Mouse (Mus musculus) liver, postnatal 0 days (tissue): ENCODE results near the gene Senp3. TPM values are rescaled to one million over a fixed set of nuclear protein-coding genes. Genes with fewer than 3 reads are reported as not detected.

Experiments used
- ATAC-seq: fragments of 200-750 bp; cut with Nextera tagmentation; 2 replicates; pipeline ENCODE4 v1.8.0; 2017; ENCODE audit warnings: mild to moderate bottlenecking, moderate library complexity
- DNase-seq: peaks from one replicate; pipeline ENCODE4 v3.0.0-alpha.2; 2016
- H3K27ac ChIP-seq: fragments of 300-500 bp; sonication (generic); 2 replicates; pipeline ENCODE4 v1.5.1; 2014; ENCODE audit warnings: antibody characterized with exemption, moderate library complexity, mild to moderate bottlenecking, low read depth
- H3K27me3 ChIP-seq: fragments of 300-500 bp; sonication (generic); 2 replicates; pipeline ENCODE4 v1.6.1; 2014; ENCODE audit warnings: low read length, control low read depth, mixed read lengths; ENCODE audit not compliant: insufficient read depth
- H3K36me3 ChIP-seq: fragments of 300-500 bp; sonication (generic); replicated peaks from 2 replicates; pipeline ENCODE4 v1.6.1; 2014; ENCODE audit warnings: mild to moderate bottlenecking, control low read depth, low read length, moderate library complexity, mixed read lengths; ENCODE audit not compliant: insufficient read depth
- H3K4me1 ChIP-seq: fragments of 300-500 bp; sonication (generic); 2 replicates; pipeline ENCODE4 v1.6.1; 2014; ENCODE audit warnings: antibody characterized with exemption, mild to moderate bottlenecking, control low read depth; ENCODE audit not compliant: insufficient read depth
- H3K4me2 ChIP-seq: fragments of 300-500 bp; sonication (generic); 2 replicates; pipeline ENCODE4 v1.6.1; 2014; ENCODE audit warnings: low read depth, mild to moderate bottlenecking, low read length, moderate library complexity, mixed read lengths
- H3K4me3 ChIP-seq: fragments of 300-500 bp; sonication (generic); 2 replicates; pipeline ENCODE4 v1.5.1; 2014; ENCODE audit warnings: low read depth, low read length
- H3K9ac ChIP-seq: fragments of 300-500 bp; sonication (generic); replicated peaks from 2 replicates; pipeline ENCODE4 v1.6.1; 2014; ENCODE audit warnings: mild to moderate bottlenecking, moderate library complexity
- H3K9me3 ChIP-seq: fragments of 300-500 bp; sonication (generic); 2 replicates; pipeline ENCODE4 v1.6.1; 2016; ENCODE audit warnings: mild to moderate bottlenecking, control low read depth, low read length, mixed read lengths
- CTCF ChIP-seq: sonication (generic); IDR thresholded peaks from 2 replicates; pipeline ENCODE4 v1.5.1; 2016; ENCODE audit warnings: antibody characterized with exemption, low read depth
- EP300 ChIP-seq: IDR thresholded peaks from 2 replicates; pipeline ENCODE4 v1.6.1; 2016; ENCODE audit warnings: antibody characterized with exemption, low read depth, mild to moderate bottlenecking
- WGBS: fragments of 180-500 bp; shearing (Covaris S2); extraction: QIAGEN DNeasy Blood & Tissue Kit; methylation state at CpG from one replicate; pipeline ENCODE4 v1.1.7; 2014; ENCODE audit not compliant: insufficient replicate concordance; 5-methylcytosine and 5-hydroxymethylcytosine counted together
- polyA plus RNA-seq: library from polyadenylated mRNA; unstranded; fragments of >200 nt; fragmentation: Nextera tagmentation; extraction: Ambion mirVana; gene quantifications from 2 replicates; pipeline ENCODE4 v1.2.1, GENCODE M21; 2015

Senp3 gene
- polyA plus RNA-seq, 1 experiment from 2014 or later, result 14.5 TPM

DNA sequence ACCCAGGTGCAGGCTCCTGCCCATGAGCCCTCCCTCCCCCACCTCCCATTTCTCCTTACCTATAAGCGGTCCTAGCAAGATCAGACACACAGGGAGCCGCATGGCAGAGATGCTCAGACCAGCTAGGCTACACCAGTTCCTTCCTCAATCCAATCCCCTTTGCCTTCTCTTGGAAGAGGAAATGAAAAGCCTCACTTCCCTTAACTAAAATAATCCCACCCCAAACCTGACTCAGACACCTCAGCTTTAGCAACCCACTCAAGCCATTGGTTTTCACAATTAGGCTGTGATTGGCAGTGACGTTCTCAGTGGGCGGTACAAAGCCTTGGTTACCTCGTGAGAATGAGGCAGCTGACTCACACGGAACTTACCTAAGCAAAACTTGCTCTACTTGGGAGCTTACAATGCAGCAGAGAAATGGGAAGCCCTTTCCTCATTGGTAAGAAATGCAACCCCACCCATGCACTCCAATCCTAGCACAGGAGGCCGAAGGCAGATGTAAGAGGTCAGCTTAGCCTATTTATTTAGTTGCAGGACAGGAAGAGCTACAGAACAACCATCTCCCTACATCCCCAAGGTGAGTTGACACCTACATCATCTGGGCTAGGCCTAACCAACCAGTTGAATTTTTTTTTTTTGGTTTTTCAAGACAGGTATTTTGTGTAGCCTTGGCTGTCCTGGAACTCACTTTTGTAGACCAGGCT, 15.8 kb downstream of the Senp3 start, which contains the start of gene Cd68:
Cd68 (minus strand) TSS at position 193 of the 704 bp plus-strand sequence.
- Histone ChIP-seq H3K4me2 (peak within 1 kb of the TSS; percentile 14), H3K27ac (peak within 1 kb of the TSS; percentile 97), H3K4me1 (peaks cover 34% of the 10 kb centered on the region), H3K4me3 (no peak within 1 kb of the TSS), H3K9me3 (no peaks in the 10 kb centered on the region), H3K27me3 (no peaks in the 10 kb centered on the region), H3K9ac (no peak within 1 kb of the TSS; the same call in 1 of the 2 replicates), H3K36me3 (peaks cover 55% of the 10 kb centered on the region)
- TF ChIP-seq CTCF, result no peak
- TF ChIP-seq EP300, result peak; percentile 55
- peak; percentile 11 for ATAC-seq
- WGBS, result 32% methylated on average over 7 of the region's 7 CpGs
- peak; percentile 73 for DNase-seq

DNA sequence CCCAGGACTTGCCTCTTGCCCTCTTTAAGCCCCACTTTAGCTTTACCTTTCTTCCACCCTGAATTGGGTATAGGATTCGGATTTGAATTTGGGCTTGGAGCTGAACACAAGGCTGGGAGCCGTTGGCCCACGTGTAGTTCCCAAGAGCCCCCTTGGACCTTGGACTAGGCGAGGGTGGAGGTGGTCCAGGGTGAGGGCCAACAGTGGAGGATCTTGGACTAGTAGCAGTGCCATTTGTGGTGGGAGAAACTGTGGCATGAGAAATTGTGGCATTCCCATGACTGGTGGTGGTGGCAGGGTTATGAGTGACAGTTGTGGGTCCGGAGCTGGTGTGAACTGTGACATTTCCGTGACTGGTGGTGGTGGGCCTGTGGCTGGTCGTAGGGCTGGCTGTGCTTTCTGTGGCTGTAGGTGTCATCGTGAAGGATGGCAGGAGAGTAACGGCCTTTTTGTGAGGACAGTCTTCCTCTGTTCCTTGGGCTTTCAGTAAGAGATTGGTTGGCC, 16.4 kb downstream of the Senp3 start:
- Histone ChIP-seq H3K9me3 (no peaks in the 10 kb centered on the region), H3K4me3 (no peak overlapping the region), H3K27ac (peak overlapping the region; percentile 97), H3K4me1 (peaks cover 37% of the 10 kb centered on the region), H3K36me3 (peaks cover 50% of the 10 kb centered on the region), H3K4me2 (peak overlapping the region; percentile 14), H3K9ac (no peak overlapping the region), H3K27me3 (no peaks in the 10 kb centered on the region)
- no peak for TF ChIP-seq CTCF
- TF ChIP-seq EP300, result no peak
- ATAC-seq (no peak), DNase-seq (no peak)
- 68% methylated on average over 9 of the region's 9 CpGs for WGBS

DNA sequence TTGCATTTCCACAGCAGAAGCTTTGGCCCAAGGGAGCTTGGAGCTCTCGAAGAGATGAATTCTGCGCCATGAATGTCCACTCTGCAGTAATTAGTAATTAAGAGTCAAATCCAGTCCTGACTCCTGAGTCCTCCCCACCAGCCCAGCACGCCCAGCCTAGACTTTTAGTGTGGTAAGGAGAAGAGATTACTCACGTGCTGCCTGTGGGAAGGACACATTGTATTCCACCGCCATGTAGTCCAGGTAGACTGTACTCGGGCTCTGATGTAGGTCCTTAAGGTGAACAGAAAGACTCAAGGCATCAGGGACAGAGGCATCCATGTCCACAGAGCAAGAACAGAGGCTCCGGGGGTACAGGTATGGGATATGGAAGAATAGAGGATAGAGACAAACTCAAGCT, 17.0 kb downstream of the Senp3 start:
- DNase-seq (no peak), ATAC-seq (no peak)
- Histone ChIP-seq H3K9ac (no peak overlapping the region; the same call in 1 of the 2 replicates), H3K4me1 (peaks cover 33% of the 10 kb centered on the region), H3K4me2 (peak overlapping the region; percentile 14), H3K9me3 (no peaks in the 10 kb centered on the region), H3K27ac (peak overlapping the region; percentile 97), H3K4me3 (no peak overlapping the region), H3K36me3 (peaks cover 43% of the 10 kb centered on the region), H3K27me3 (no peaks in the 10 kb centered on the region)
- no peak for TF ChIP-seq CTCF
- TF ChIP-seq EP300, result no peak
- WGBS, result 88% methylated on average over 7 of the region's 7 CpGs

DNA sequence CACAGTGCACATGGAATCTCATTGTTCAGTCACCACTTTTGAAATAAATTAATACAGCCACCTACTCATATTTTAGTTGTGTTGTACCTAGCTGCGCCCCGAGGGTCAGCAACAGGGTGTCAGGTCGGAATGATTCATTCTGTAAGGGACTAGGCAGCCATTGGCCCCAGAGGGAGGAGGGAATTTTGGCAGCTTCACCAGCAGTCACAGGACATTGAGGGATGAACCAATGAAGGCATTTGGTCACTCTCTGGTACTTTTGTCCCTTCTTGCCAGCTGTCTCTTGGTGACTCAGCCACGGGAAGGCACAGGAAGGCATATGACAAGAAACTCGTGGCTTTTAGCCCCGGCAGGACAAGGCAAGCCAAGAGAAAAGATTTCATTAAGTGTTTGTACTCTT, 18.1 kb downstream of the Senp3 start:
- no peak overlapping the region for H3K4me2 ChIP-seq
- 66% methylated on average over 6 of the region's 6 CpGs for WGBS
- no peak for DNase-seq
- no peak overlapping the region for H3K9ac ChIP-seq
- no peak overlapping the region for H3K4me3 ChIP-seq
- no peak for TF ChIP-seq CTCF
- TF ChIP-seq EP300, result no peak
- ATAC-seq, result no peak
- peaks cover 36% of the 10 kb centered on the region for H3K36me3 ChIP-seq
- H3K27me3 ChIP-seq, result no peaks in the 10 kb centered on the region
- H3K27ac ChIP-seq, result peak overlapping the region; percentile 97
- H3K9me3 ChIP-seq, result no peaks in the 10 kb centered on the region
- H3K4me1 ChIP-seq, result peaks cover 25% of the 10 kb centered on the region

DNA sequence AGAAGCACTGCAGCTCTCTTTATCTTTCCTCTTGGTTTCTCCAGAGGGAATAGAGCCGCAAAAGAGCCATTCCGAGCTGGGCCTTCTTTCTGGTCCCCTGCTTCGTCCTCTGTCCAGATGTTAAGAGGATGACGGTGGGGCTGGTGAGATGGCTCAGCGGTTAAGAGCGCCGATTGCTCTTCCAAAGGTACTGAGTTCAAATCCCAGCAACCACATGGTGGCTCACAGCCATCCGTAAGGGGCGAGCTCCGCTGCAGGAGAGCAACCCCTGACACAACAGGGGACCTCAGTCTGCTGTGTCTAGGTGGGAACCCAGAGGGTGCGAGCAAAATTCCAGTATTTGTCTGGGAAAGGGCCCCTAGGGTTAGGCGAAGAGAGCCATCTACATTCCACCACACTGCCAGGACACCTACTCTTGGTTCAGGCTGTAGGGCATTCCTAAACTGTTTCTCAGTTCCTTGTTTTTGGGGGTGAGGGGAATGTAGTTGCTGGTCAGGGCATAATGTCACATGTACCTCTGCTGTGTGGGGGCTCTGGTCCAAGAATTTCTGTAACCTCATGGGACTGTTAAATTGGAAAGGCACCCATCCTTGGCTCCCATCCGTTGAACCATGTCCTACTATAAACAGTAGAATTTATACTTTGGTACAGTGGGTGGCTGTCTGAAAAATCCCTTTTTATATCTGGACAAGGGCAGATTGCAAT, 18.8 kb downstream of the Senp3 start:
- peaks cover 25% of the 10 kb centered on the region for H3K4me1 ChIP-seq
- H3K27me3 ChIP-seq, result no peaks in the 10 kb centered on the region

More for the DNA sequence above, 18.8 kb downstream of the Senp3 start:
- ATAC-seq (no peak), DNase-seq (no peak)
- Histone ChIP-seq H3K9ac (peak overlapping the region; percentile 57), H3K36me3 (peaks cover 35% of the 10 kb centered on the region), H3K9me3 (no peaks in the 10 kb centered on the region), H3K4me2 (peak overlapping the region; percentile 66), H3K4me3 (peak overlapping the region; percentile 53), H3K27ac (peak overlapping the region; percentile 97)
- TF ChIP-seq CTCF (no peak), EP300 (no peak)
- WGBS, result 64% methylated on average over 13 of the region's 13 CpGs
